Mouse (Mus musculus) kidney, embryonic 16.5 days (tissue): ENCODE measurements at regions not wholly inside any gene's neighbourhood (a gene's known extent, or its start where the extent isn't known, plus 50 kb on each side); places are given as distances from the start of the nearest gene placed in this dataset.

ENCODE experiments used
- ATAC-seq: fragments of 200-750 bp; cut with Nextera tagmentation; 2 replicates; pipeline ENCODE4 v1.8.0; 2017; ENCODE audit warnings: moderate TSS enrichment; ENCODE audit not compliant: low FRiP score, low TSS enrichment
- H3K27ac ChIP-seq: fragments of 300-500 bp; sonication (generic); 2 replicates; pipeline ENCODE4 v1.5.1; 2014; ENCODE audit warnings: low read length
- H3K27me3 ChIP-seq: fragments of 300-500 bp; sonication (generic); 2 replicates; pipeline ENCODE4 v1.6.1; 2014; ENCODE audit warnings: low read length, control low read depth, mixed read lengths; ENCODE audit not compliant: insufficient read depth
- H3K36me3 ChIP-seq: fragments of 300-500 bp; sonication (generic); 2 replicates; pipeline ENCODE4 v1.6.1; 2014; ENCODE audit warnings: low read length, control low read depth, mixed read lengths; ENCODE audit not compliant: insufficient read depth
- H3K4me1 ChIP-seq: fragments of 300-500 bp; sonication (generic); 2 replicates; pipeline ENCODE4 v1.6.1; 2014; ENCODE audit warnings: low read length, control low read depth, mixed read lengths; ENCODE audit not compliant: insufficient read depth
- H3K4me2 ChIP-seq: fragments of 300-500 bp; sonication (generic); replicated peaks from 2 replicates; pipeline ENCODE4 v1.6.1; 2014; ENCODE audit warnings: low read depth, low read length
- H3K4me3 ChIP-seq: fragments of 300-500 bp; sonication (generic); 2 replicates; pipeline ENCODE4 v1.5.1; 2014; ENCODE audit warnings: mild to moderate bottlenecking, low read length
- H3K9ac ChIP-seq: fragments of 300-500 bp; sonication (generic); replicated peaks from 2 replicates; pipeline ENCODE4 v1.6.1; 2014; ENCODE audit warnings: low read length
- H3K9me3 ChIP-seq: fragments of 300-500 bp; sonication (generic); 2 replicates; pipeline ENCODE4 v1.6.1; 2016; ENCODE audit warnings: low read length, control low read depth
- WGBS: fragments of 180-500 bp; shearing (Covaris S2); extraction: QIAGEN DNeasy Blood & Tissue Kit; methylation state at CpG from one replicate; pipeline ENCODE4 v1.1.7; 2014; 5-methylcytosine and 5-hydroxymethylcytosine counted together

DNA sequence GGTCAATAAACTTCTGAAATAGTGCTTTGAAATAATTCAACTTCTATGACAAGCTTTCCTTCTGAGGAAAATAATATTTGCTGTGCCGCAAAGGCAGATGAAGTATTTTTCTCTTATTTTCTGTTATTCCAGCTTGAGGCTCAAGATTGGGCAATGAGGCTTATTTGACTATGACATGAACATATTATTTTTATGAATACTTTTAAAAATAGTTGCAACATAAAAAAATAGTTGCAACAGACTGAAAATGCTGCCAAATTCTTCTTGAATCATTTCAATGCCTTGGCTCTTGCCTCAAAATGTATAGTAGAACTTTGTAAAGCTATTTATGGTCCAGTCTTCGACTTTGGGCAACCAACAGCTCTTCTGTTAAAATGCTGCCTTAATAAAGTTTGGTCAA is 156.7 kb upstream of the Avpr1a start:
- Histone ChIP-seq H3K9ac (no peak overlapping the region), H3K9me3 (no peaks in the 10 kb centered on the region), H3K4me3 (no peak overlapping the region), H3K4me2 (no peak overlapping the region), H3K4me1 (no peaks in the 10 kb centered on the region), H3K27ac (no peak overlapping the region), H3K36me3 (no peaks in the 10 kb centered on the region), H3K27me3 (no peaks in the 10 kb centered on the region)
- no peak for ATAC-seq
- 79% methylated on average over 2 of the region's 2 CpGs for WGBS

DNA sequence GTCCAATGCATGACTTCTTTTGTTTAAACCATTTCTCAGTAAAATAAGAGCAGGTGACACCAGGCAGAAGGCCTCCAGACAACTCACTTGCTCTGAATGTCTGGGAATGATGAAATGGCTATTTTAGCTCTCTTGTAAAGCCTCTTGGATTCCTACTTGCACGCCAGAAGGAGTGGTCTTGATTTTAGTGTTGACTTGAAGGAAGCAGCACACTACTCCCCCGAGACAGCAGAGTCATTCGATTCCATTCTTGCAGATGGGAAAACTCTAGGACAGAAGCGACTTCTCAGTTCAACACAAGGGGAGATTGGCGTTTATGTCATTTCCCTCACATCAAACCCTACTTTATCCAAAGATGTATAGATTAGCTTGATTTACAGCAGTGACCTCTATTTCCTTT is 157.2 kb upstream of the Avpr1a start:
- no peak for ATAC-seq
- Histone ChIP-seq H3K27me3 (no peaks in the 10 kb centered on the region), H3K36me3 (no peaks in the 10 kb centered on the region), H3K9ac (no peak overlapping the region), H3K4me1 (no peaks in the 10 kb centered on the region), H3K27ac (no peak overlapping the region), H3K4me2 (no peak overlapping the region), H3K9me3 (no peaks in the 10 kb centered on the region), H3K4me3 (no peak overlapping the region)
- WGBS = 52% methylated on average over 5 of the region's 5 CpGs

DNA sequence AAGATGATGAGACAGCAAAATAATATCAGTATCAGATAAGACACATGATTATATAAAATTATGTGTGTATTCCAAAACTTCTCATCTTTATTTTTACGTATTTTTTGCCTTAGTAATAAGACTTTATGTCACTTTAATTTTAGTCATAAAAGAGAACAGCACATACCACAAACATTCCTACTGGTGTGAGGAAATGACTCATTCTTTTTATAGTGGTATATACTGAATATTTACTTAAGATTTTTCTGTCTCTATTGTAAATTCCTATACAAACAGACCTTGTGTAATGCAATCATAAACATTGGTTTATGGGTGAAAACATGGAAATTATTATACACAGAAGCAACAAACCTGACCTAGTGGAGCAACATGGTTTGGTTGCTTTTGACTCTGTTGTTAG is 173.4 kb upstream of the Avpr1a start:
- Histone ChIP-seq H3K9me3 (no peaks in the 10 kb centered on the region), H3K27me3 (no peaks in the 10 kb centered on the region), H3K4me2 (no peak overlapping the region), H3K9ac (no peak overlapping the region), H3K36me3 (no peaks in the 10 kb centered on the region), H3K4me3 (no peak overlapping the region), H3K27ac (no peak overlapping the region), H3K4me1 (no peaks in the 10 kb centered on the region)
- 56% methylated on average over 1 of the region's 1 CpGs for WGBS
- ATAC-seq = no peak

DNA sequence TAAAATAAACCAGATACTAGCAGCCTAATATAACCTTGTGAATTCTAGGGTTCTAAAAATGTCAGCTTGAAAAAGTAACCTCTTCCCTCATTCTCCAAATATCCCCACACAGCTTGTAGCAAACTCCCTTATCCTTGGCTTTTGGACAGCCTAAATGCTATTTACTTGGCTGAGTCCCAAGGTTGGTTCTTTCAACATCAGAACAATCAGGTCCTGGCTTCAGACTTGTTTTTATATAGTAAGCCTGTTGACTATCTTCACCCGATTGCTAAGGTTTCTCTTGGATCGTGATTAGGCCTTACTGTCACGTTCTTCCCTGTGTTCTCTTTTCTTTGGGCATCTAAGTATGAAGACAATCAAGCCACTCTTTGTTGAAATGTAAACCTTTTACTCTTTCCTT is 174.1 kb upstream of the Avpr1a start:
- Histone ChIP-seq H3K4me1 (no peaks in the 10 kb centered on the region), H3K4me2 (no peak overlapping the region), H3K27me3 (no peaks in the 10 kb centered on the region), H3K4me3 (no peak overlapping the region), H3K27ac (no peak overlapping the region), H3K9me3 (no peaks in the 10 kb centered on the region), H3K9ac (no peak overlapping the region), H3K36me3 (no peaks in the 10 kb centered on the region)
- 68% methylated on average over 3 of the region's 3 CpGs for WGBS
- no peak for ATAC-seq

DNA sequence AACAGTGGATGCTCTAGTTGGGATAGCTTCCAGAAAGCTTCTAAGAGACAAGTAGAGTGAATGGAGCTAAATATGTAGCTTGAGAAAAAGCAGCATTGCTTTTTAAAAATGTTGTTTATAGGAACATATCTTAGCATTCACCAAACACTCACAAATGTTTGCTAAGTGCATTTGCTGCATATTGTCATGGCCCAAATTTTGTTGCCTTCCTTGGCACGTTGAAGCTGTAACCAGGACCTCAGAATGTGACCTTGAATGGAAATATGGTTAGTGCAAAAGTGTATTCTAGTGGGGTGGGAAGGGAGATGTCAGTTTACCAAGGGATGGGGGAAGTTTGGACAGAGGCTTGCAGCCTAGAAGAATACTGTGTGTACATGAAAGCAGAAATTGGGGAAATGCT is 166.9 kb upstream of the Rxylt1 start:
- no peak for ATAC-seq
- no peaks in the 10 kb centered on the region for H3K9me3 ChIP-seq
- no peak overlapping the region for H3K4me3 ChIP-seq
- H3K4me1 ChIP-seq = 0 out of 2 replicates have a peak, but pooled peaks cover 4% of the 10 kb centered on the region
- H3K4me2 ChIP-seq = no peak overlapping the region
- H3K27me3 ChIP-seq = no peaks in the 10 kb centered on the region
- no peak overlapping the region for H3K9ac ChIP-seq
- H3K36me3 ChIP-seq = no peaks in the 10 kb centered on the region
- WGBS = 69% methylated on average over 1 of the region's 1 CpGs
- no peak overlapping the region for H3K27ac ChIP-seq

DNA sequence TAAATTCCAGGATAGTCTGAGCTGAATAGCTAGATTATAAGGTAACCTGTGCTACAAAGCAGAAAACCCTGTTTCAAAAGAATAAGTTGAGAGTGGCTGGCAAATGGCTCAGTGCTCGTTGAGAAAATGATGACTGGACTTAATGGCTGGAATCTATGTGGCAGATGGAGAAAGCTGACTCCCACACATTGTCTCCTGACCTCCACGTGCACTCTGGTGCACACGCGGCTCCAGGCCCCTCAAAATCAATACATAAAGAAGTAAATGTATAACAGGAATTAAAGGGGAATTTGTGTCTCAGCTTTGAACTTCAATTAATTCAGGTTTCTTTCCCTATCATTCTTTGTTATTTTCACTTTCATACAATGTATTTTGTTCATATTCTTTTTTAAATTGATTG is 162.2 kb upstream of the Rxylt1 start:
- H3K4me2 ChIP-seq = no peak overlapping the region
- no peak overlapping the region for H3K4me3 ChIP-seq
- H3K36me3 ChIP-seq = no peaks in the 10 kb centered on the region
- 0 out of 2 replicates have a peak, but pooled peaks cover 4% of the 10 kb centered on the region for H3K4me1 ChIP-seq
- H3K27ac ChIP-seq = no peak overlapping the region
- no peaks in the 10 kb centered on the region for H3K27me3 ChIP-seq
- no peaks in the 10 kb centered on the region for H3K9me3 ChIP-seq
- no peak overlapping the region for H3K9ac ChIP-seq
- 8% methylated on average over 4 of the region's 4 CpGs for WGBS
- ATAC-seq = no peak

DNA sequence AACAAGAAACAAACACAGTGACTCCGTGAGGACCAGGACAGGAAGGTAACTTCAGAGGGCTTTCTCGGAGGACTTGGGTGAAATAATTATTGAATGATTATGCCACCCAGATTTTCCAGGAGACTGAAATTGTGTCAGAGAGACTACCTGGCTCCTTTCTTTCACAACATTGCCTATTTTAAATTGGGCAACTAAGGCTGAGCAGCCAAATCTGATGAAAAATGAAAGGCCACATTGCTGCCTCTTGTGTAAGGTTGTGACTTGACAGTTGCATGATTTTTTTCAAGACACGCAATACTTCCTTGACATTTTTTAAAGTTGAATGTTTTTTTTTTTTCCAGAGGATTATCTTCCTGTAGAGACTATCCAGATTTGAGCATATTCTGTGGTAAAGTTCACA is 161.5 kb upstream of the Rxylt1 start:
- Histone ChIP-seq H3K4me1 (0 out of 2 replicates have a peak, but pooled peaks cover 4% of the 10 kb centered on the region), H3K4me2 (no peak overlapping the region), H3K27me3 (no peaks in the 10 kb centered on the region), H3K36me3 (no peaks in the 10 kb centered on the region), H3K9ac (no peak overlapping the region), H3K27ac (no peak overlapping the region), H3K9me3 (no peaks in the 10 kb centered on the region), H3K4me3 (no peak overlapping the region)
- ATAC-seq = no peak
- WGBS = 82% methylated on average over 3 of the region's 3 CpGs

DNA sequence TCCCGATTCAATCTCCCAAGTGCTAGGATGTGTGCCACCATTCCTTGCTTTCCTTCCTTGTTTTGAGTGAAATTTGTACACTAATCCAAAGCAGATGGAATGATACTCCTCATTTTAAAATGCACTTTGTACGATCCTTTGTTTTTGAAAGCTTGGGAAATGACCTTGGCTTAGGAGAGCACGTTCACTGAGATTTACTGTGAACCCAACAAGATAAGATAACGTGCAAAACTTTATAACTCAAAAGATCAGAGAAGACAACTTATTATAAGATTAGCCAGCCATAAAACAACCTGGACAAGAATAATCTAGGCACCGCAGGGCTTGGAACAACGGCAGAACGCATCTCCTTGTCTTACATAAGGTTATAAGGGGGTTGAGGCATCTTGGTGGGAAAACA is 134.6 kb upstream of the Rxylt1 start:
- 52% methylated on average over 7 of the region's 7 CpGs for WGBS
- ATAC-seq = no peak
- Histone ChIP-seq H3K27me3 (no peaks in the 10 kb centered on the region), H3K9me3 (no peaks in the 10 kb centered on the region), H3K4me3 (no peak overlapping the region), H3K9ac (no peak overlapping the region), H3K27ac (no peak overlapping the region), H3K4me1 (peaks cover 14% of the 10 kb centered on the region; the same call in 1 of the 2 replicates), H3K36me3 (no peaks in the 10 kb centered on the region), H3K4me2 (no peak overlapping the region)

DNA sequence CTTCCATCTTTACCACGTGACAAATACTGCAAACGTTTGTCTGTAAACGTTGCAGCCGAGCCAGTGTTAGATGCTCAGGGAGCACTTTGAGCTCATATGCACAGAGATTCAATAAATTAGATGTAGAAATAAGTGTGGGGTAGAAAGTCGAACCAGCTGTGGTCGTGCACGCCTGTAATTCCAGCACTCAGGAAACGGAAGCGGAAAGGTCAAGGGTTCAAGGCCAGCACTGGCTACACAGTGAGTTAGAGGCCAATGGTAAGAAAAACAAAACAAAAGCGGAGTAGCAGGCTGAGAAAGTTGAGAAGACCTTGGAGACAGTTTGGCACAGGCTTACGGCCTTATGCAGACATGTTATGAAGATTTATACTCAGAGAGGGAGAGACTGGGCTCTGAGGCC is 133.6 kb upstream of the Rxylt1 start:
- Histone ChIP-seq H3K9ac (no peak overlapping the region), H3K9me3 (no peaks in the 10 kb centered on the region), H3K4me1 (peaks cover 14% of the 10 kb centered on the region; the same call in 1 of the 2 replicates), H3K4me2 (no peak overlapping the region), H3K36me3 (no peaks in the 10 kb centered on the region), H3K27ac (no peak overlapping the region), H3K4me3 (no peak overlapping the region), H3K27me3 (no peaks in the 10 kb centered on the region)
- 12% methylated on average over 11 of the region's 11 CpGs for WGBS
- peak; percentile 93 for ATAC-seq

DNA sequence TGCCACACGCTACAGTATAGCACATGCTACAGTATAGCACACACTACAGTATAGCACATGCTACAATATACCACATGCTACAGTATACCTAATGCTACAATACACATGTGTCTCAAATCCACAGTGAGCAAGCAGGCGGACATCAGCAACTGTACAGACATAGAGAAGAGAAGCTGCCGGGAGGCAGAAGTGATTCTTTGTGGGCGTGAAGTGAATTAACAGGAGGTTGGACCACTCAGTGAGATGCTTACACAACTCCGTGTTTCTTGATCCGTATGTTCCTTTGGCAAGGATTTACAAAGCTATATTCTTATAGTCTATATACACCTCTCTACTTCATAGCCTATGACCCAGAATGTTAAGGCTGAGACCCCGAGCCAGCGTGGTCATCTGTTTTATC is 128.5 kb upstream of the Rxylt1 start:
- no peak for ATAC-seq
- 96% methylated on average over 8 of the region's 8 CpGs for WGBS
- Histone ChIP-seq H3K27me3 (no peaks in the 10 kb centered on the region), H3K9me3 (no peaks in the 10 kb centered on the region), H3K9ac (no peak overlapping the region), H3K4me1 (peaks cover 6% of the 10 kb centered on the region; the same call in 1 of the 2 replicates), H3K4me2 (no peak overlapping the region), H3K27ac (no peak overlapping the region), H3K36me3 (no peaks in the 10 kb centered on the region), H3K4me3 (no peak overlapping the region)

DNA sequence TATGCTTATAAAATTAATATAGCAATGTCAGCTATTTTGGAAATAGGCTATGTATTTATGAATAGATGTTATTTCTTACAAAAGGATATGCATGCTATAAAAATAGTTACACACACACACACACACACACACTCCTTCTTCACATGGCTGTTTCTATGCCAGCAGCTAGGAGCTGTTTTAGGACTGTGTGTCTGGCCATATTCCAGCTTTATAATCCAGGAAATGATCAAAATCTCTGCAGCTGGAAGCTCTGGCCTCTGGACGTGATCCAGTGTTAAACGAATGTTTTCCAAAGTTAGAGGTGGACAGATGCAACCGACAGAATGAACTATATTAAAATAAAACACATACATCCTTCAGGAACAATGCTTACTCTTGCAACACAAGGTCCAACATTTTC is 125.9 kb upstream of the Rxylt1 start:
- H3K27ac ChIP-seq = no peak overlapping the region

More for the DNA sequence above, 125.9 kb upstream of the Rxylt1 start:
- Histone ChIP-seq H3K9ac (no peak overlapping the region), H3K4me2 (no peak overlapping the region), H3K27me3 (no peaks in the 10 kb centered on the region), H3K4me1 (no peaks in the 10 kb centered on the region), H3K36me3 (no peaks in the 10 kb centered on the region), H3K4me3 (no peak overlapping the region), H3K9me3 (no peaks in the 10 kb centered on the region)
- WGBS = 51% methylated on average over 3 of the region's 3 CpGs
- ATAC-seq = peak; percentile 39; the same call in 1 of the 2 replicates
